Mouse (Mus musculus) naive thymus-derived CD4-positive, alpha-beta T cell, adult 2 months (primary cell): ENCODE data around the gene Slc29a1.

ENCODE experiments used
- DNase-seq: peaks from one replicate; pipeline ENCODE4 v3.0.0-alpha.2; 2011; ENCODE audit warnings: low read depth

Slc29a1 gene

GRCm38 (mm10) chr17:45589844-45590243 lies 9.6 kb downstream of the Slc29a1 start:
- no peak for DNase-seq

GRCm38 (mm10) chr17:45589236-45589635 lies 10.2 kb downstream of the Slc29a1 start:
- no peak for DNase-seq

- no peak for DNase-seq
Observed at GRCm38 (mm10) chr17:45588370-45588769, 11.0 kb downstream of the Slc29a1 start.

- DNase-seq: peak; percentile 41
Observed at GRCm38 (mm10) chr17:45586449-45586837, 13.0 kb downstream of the Slc29a1 start.

GRCm38 (mm10) chr17:45585725-45586448 lies 13.5 kb downstream of the Slc29a1 start:
- no peak for DNase-seq

- peak; percentile 78 for DNase-seq
Observed at GRCm38 (mm10) chr17:45584939-45585678, 14.3 kb downstream of the Slc29a1 start.

GRCm38 (mm10) chr17:45584096-45584896 lies 15.1 kb downstream of the Slc29a1 start:
- no peak for DNase-seq

GRCm38 (mm10) chr17:45582715-45583355 lies 16.6 kb downstream of the Slc29a1 start:
- DNase-seq: peak; percentile 66

GRCm38 (mm10) chr17:45582188-45582587 lies 17.2 kb downstream of the Slc29a1 start:
- DNase-seq: no peak

- peak; percentile 93 for DNase-seq
Observed at GRCm38 (mm10) chr17:45581567-45581983, 17.8 kb downstream of the Slc29a1 start.

- no peak for DNase-seq
Observed at GRCm38 (mm10) chr17:45580958-45581477, 18.4 kb downstream of the Slc29a1 start.

GRCm38 (mm10) chr17:45579554-45579953 lies 19.9 kb downstream of the Slc29a1 start:
- peak; percentile 7 for DNase-seq

GRCm38 (mm10) chr17:45578843-45579242 lies 20.6 kb downstream of the Slc29a1 start:
- DNase-seq: peak; percentile 68

GRCm38 (mm10) chr17:45578242-45578641 lies 21.2 kb downstream of the Slc29a1 start:
- DNase-seq: peak; percentile 7

GRCm38 (mm10) chr17:45575123-45575897 lies 24.1 kb downstream of the Slc29a1 start:
- DNase-seq: no peak

GRCm38 (mm10) chr17:45574129-45574761 lies 25.2 kb downstream of the Slc29a1 start:
- DNase-seq: no peak

GRCm38 (mm10) chr17:45573780-45574123 lies 25.7 kb downstream of the Slc29a1 start:
- DNase-seq: peak; percentile 97

GRCm38 (mm10) chr17:45573087-45573779 lies 26.2 kb downstream of the Slc29a1 start, which contains the start of gene Hsp90ab1:
TSS of gene Hsp90ab1 (minus strand) at chr17:45573271.
- peak; percentile 99 for DNase-seq
